Mouse (Mus musculus) common myeloid progenitor, adult 5-6 weeks (primary cell): ENCODE measurements around the gene Irak2. TPM values are rescaled to one million over a fixed set of nuclear protein-coding genes. Genes with fewer than 3 reads are reported as not detected.

Experiments used
- ATAC-seq: replicated peaks from 2 replicates; pipeline ENCODE4 v1.8.0; 2016; ENCODE audit warnings: low read depth, mild to moderate bottlenecking, moderate TSS enrichment, inconsistent platforms; ENCODE audit not compliant: poor library complexity, severe bottlenecking
- total RNA-seq: library from RNA; stranded (forward); fragments of 200-1000, 187-1606 nt; gene quantifications from 2 replicates; pipeline ENCODE4 v1.2.3, GENCODE M21; 2017

Irak2 gene
- 10.8 and 21.1 TPM in 2 replicates for total RNA-seq

DNA sequence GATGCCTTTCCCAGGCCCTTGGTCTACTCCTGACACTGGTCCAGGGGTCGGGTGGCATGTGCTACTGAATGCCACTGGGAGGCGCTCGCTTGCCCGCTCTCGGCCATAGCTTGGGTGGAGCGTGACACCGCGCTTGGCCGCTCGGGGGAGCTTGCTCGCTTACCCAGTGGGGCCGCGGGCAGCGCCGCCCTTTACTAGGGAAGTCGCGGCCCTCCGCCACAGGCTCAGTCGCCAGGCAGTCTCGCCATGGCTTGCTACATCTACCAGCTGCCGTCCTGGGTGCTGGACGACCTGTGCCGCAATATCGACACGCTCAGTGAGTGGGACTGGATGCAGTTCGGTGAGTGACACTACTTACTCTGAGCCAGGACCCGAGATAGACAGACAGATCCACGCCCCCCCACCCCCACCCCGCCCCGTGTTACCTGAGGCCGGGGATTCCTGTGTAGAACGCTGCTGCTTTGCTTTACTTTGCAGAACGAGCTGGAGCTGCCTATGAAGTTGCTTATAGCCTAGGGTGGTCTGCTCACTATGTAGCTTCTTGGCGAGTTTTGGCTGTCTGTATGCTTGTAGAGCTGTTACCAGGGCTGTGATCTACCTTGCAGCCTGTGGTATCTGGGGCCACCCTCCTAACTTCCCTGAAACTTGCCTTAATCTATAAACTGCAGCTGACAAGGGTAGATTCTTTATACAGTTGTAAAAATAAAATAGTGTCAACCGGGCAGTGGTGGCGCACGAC lies at the start of gene Irak2:
TSS of gene Irak2 (plus strand) at position 166 of the 739 bp plus-strand sequence.
- ATAC-seq, result peak; percentile 100

DNA sequence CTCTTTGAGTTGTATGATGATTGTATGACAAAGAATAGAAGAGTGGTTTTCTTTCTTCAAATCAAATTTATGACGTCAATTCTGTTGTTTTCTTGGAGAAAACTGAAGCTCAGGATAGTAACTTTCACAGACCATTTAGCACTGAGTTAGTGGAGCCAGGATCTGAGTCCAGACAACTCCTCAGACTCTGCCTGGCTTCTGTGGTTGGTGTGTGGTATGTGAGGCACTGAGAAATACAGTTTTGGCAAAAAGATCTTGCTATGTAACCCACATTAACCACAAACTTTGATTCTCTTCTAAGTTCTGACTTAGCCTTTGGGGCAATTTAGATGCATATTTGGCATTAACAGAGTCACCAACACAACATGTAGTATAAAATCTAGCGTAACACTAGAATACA lies 45.6 kb upstream of the Irak2 start:
- no peak for ATAC-seq

DNA sequence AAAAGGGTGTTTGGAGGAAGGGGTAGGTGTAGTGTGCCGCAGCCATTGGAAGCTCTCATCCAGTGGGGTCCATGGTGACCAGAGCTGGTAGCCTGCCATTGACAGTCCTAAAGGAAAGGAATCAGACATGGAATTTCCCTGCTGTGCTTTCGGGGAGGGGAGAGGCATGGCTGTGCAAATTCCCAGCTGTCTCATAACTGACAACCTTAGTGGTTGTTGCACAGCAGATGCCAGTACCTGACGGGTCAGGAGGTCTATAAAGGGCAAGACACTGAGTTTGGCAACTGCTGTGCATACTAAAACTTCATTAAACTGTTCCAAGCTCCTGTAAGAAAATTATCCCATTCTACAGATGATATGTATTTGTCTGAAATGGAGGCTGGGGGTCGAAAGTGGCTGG lies 40.3 kb upstream of the Irak2 start:
- no peak for ATAC-seq

DNA sequence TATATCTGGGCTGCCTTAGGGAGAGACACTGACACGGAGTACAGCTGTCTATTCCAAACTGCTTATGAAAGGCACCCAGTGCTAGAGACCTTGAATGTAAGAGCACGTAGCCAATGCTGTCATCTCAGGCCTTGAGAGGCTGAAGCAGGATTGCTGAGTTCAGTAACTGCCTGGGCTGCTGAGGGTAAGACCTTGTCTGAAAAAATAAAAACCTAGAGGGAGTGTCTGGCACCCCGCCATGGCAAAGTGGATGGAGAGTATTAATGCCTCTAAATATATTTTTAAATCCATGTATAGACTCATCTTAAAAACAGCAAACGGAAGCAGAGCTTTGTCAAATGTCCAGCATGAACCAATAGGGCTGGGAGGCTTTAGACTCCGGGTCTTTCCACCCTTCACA lies 38.4 kb upstream of the Irak2 start:
- no peak for ATAC-seq

DNA sequence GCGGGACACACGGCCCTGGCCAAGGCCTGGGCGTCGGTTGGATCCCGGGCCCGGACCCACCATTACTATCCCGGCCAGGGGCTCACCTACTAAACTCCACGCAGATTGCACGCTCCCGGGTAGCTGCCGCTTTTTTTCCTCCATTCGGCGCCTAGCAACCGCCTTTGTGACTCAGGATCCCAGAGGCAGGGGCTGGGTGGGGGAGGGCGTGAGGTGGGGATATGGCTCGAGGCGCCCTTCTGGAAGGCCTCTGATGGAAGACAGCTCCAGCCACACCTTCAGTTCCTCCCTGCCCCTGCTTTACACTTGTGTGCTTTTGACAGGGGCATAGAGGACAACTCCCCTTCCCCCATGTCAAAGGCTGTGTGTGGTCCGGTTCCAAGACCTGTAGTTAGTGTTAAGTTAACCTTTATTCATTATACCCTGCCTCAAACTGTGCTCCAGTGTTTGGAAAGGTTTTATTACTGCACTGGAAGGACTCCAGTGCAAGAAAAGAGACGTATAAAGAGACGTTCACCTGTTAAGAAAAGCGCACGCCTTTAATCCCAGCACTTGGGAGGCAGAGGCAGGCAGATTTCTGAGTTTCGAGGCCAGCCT lies 37.6 kb upstream of the Irak2 start, which contains the start of gene Fancd2os:
TSS of gene Fancd2os (minus strand) at position 173 of the 597 bp plus-strand sequence.
- ATAC-seq, result no peak

DNA sequence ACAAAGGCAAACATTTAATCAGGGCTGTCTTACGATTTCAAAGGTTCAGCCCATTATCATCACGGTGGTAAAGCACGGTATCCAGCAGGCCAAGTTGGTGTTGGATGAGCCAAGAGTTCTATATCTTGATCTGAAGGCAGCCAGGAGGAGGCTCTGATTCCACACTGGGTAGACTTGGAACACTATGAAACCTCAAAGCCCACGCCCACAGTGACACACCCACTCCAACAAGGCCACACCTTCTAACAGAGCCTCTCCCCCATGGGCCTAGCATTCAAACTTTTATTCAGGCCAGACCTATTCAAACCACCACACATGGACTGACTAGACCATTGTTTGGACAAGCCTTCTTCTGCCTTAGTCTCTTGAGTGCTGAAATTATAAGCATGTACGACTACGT lies 35.4 kb upstream of the Irak2 start:
- ATAC-seq, result 0 out of 2 replicates have a peak, but pooled peaks have one; percentile 4

DNA sequence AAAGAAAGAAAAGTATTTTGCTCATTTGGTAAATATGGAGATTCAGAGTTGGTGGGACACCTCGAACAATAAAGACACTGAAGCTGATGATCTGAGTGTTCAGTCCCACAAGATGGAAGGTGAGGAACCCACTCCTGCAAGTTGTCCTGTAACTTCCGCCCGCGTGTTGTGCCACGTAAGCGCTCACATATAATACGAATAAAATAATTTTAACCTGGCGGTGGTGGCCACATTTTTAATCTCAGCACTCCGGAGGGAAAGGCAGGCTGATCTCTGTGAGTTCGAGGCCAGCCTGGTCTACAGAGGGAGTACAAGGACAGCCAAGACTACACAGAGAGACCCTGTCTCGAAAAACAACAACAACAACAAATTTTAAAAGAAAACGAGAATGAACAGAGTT lies 34.3 kb upstream of the Irak2 start:
- ATAC-seq, result no peak

DNA sequence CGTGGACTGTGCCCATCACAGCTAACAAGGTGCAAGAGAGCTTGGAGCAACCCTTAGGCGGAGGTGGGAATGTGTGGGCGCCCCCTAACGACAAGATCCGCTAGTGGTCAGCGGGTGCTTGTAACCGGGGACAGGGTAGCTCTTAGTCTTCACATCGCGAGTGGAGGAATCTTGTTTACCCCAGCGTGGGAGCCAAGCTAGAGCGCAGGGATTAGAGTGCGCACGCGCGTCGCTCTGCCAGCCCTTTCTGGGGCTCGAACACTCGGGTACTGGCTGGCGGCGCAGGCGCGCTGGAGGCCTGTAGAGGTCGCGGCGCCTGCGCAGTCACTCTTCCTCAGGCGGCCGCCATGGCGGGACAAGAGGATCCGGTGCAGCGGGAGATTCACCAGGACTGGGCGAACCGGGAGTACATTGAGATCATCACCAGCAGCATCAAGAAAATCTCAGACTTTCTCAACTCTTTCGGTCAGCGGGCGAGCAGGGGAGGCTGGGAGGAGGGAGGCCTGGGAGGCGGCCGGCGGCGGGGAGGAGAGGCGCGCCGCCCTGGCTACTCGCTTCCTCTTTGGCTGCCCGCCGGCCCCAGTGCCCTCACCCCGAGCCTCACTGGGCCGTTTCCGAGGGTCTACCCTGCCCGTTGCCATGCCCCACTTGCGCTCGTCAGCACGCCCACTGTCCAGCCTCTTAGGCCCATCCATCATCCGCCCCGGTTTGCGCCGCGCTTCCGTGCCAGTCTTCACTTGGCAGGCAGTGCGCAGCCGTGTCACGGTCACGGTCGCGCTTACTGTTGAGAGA lies 33.6 kb upstream of the Irak2 start, which contains the start of gene Brk1:
TSS of gene Brk1 (plus strand) at position 341 of the 792 bp plus-strand sequence.
- ATAC-seq, result peak; percentile 82

DNA sequence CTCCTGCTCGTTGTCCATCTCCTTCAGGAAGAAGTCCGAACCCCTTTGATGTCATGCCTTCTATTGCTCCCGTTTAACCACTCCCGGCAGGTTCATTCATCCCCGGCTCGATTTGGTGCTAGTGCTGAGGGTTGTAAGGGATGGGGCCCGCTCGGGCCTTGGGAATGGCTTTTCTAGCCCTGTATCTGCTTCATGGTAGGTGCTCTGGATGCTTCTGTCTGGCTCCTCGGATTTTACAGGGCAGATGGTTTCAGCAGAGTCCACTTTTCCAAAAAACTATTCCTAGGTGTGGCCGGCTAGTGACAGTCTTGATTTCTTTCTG lies 33.1 kb upstream of the Irak2 start:
- ATAC-seq, result no peak

DNA sequence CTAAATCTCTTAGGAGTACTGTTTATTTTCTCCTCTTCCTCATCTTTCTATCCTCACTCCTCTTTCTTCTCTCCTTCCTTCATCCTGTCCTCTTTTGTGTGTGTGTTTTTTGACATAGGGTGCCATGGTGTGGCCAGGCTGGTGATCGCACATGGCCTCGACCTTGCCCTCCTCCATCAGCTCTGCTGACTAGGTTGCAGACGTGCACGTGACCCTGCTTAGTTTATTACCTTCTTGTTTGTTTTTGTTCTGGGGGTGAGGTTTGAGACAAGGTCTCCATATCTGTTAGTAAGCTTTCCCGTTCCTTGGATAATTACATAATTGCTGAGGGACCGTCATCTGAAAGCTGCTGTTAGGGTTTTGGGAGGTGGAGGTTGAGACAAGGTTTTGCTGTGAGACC lies 29.4 kb upstream of the Irak2 start:
- no peak for ATAC-seq

DNA sequence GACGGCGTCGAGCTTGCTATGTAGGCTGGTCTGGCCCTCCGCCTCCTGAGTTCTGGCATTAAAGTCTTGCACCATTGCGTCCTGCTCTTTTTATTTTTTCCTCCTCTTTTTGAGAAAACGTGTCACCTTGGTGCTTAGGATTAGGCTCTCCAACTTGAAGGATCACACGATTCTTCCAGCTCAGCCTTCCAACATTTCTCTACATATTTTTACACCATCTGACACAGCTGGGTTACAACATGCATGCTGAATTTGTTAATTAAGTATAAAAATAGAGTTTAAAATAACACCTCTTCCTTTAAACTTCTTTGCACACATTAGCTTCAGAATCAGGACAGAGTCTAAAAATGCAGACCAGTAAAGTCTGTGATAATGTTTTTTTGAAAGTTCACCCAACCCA lies 29.0 kb upstream of the Irak2 start:
- ATAC-seq, result no peak

DNA sequence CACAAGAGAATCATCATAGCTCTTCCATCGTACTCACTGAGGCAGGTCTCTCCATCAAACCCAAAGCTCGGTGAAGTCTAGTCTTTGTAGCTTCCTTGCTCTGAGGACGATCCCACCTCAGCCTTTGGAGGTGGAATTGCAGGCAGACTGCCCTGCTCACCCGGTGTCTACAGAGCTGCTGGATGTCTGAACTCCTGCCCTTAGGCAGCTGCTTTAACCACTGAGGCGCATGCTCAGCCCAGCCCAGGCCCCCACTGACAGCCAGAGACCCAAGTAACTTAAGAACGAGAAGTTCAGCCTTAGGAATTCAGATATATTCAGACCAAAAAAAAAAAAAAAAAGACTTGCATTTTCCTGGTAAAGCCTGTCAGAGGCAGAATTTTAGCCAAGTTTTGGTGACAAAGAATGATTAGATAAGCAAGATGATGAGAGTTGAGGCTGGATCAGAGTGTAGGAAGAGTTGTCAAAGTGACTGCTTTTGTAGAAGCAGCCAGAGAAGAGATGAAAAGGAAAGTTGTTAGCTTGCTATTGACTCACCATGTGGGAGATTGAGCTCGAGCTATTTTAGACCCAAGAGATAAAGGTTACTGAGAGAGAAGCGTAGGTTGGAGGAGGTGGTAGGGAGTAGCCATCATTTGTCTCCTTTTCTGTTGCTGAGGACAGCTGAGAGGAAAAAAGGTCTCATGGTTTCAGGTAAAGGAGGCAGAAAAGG lies 25.9 kb upstream of the Irak2 start:
- no peak for ATAC-seq

DNA sequence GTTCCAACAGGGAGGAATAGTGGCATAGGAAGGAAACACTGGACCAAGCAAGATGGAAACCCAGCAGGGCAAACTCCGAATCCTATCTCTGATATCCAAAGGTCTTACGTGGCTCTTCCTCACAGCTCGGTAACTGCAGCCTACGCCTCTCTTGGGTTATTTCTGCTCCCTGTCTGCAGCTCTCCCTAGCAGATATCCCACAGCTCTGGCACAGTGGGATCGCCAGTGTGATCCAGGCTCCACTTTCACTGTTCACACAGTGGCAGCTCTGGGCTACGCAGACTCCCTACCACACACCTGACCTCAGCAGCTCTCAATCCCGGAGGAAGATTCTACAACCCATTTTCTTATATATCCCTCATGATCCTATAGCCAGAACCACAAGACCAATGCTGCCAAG lies 24.1 kb upstream of the Irak2 start:
- ATAC-seq, result no peak

DNA sequence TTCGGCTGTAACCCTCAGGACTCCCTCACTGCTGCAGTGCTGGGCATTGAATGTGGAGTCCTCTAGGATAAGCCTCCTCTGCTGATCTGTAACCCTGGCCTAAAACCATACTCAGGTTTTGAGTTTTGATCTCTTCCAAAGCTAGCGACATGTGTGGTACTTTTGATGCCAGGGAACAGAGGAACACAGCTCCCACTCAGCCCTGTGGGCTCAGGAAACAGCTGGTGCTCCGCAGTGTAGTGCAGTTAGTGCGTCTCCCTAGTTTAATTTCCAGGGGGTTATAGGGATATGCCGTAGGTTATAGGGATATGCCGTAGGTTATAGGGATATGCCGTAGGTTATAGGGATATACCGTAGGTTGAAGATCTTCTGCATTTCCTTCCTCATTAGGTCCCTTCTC lies 23.3 kb upstream of the Irak2 start:
- no peak for ATAC-seq

DNA sequence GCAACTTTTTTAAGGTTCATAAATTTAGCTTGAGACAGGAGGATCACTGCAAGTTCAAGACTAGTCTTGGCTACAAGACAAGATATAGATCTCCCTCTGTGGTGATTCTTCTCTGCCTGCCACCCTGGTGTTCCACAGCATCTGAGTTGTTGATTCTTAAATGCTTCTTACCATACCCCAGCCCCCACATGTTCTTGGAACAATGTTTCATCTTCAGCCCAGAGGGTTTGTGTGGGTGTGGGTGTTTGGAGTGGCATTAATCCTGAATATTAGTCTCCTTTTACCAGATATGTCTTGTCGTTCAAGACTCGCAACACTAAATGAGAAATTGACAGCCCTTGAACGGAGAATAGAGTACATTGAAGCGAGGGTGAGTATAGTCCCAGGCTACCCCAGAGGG lies 22.8 kb upstream of the Irak2 start:
- no peak for ATAC-seq

DNA sequence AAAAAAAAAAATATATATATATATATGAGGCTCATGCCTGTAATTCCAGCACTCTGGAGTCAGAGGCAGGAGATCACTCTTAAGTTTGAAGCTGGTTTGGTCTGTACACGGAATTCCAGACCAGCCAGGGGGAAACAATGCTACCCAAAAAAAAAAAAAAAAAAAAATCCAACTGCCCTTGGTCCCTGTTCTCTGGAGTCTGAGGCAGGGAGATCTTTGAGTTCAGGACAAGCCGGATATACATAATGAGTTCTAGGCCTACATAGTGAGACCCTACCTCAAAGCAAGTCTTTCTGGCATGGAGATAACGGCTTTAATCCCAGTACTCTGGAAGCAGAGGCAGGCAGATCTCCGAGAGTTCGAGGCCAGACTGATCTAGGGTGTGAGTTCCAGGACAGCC lies 14.9 kb upstream of the Irak2 start:
- ATAC-seq, result no peak

DNA sequence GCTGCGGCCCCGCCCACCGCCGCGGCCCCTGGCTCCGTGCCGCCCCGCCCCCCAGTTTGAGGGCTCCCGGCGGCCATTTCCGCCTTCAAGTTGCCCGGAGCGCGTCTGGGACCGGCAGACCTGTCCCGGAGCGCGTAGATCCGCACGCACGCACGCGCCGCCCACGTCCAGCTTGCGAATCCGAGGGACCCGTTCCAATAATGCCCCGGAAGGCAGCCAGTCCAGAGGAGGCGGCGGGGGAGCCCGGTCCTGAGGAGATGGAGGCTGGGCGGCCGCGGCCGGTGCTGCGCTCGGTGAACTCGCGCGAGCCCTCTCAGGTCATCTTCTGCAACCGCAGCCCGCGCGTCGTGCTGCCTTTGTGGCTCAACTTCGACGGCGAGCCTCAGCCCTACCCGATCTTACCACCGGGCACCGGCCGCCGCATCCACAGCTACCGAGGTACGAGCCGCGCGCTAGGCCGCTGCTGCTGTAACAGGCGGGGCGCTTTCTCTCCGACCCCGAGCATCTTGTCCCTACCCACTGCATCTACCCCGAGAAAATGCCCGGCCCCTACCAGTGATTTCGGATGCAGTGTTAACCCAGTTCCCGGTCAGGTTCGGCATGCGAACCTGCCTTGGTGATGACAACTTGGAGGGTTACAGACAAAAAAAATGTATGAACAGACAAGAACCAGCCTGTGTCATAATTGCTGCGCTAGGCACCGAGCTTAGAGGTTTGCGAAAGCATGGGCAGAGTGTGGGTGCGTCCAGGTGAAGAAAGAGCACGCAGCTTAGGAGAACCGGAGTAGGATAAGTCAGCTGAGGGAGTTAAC lies 14.1 kb upstream of the Irak2 start, which contains the start of gene Vhl:
TSS of gene Vhl (plus strand) at position 19 of the 811 bp plus-strand sequence.
- ATAC-seq, result peak; percentile 76

DNA sequence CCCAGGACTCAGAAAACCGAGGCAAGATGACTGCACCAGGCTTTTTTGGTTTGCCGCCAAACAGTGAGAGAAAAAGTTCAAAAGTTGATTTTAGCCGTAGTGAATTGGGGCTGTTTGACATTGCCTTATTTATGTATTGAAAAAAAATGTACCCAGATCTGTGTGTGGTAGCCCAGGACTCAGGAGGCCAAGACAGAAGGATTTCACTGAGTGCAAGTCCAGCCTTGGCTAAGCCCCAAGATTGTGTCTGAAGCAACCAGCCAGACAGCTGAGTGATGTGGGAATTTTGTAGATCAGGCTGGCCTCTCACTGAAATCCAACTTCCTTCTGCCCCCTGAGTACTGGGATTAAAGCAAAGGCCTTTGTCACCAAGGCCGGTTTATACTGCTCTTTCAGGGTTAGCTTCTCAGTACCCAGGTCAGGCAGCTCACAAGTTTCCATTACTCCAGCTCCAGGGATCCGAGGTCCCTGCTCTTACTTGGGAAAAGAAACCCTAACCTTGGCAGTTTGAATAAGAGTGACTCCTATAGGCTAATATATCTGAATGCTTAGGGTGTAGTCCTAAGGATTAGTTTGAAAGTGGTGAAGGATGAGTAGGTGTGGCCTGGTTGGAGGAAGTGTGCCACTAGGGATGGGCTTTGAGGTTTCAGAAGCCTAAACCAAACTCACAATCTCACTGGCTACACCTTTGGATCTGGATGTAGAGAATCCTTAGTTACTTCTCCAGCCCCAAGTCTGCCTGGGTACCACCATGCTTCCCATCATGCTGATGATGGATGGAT lies 13.1 kb upstream of the Irak2 start:
- 0 out of 2 replicates have a peak, but pooled peaks have one; percentile 7 for ATAC-seq

DNA sequence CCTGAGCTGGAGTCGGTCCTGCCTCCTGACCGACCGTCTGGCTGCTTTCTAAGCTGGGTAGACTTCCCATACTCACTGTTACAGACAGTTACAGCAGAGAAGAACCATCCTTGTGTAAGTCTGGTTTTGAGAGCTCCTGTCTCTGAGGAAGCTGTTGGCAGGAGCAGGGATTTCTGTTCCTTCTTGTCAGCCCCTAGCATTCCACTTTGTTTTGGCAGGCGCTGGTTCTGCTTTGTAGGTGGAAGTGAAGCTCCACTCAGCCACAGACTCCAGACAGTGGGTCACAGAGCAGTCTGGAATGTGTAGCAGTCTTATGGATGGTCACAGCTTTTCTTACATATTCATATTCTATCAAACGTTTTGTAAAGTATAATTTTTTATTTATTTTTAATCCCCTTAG lies 7.9 kb upstream of the Irak2 start:
- ATAC-seq, result peak; percentile 50
